Mouse (Mus musculus): Measurements from ENCODE around the gene Herc6.

Gene Herc6

DNA sequence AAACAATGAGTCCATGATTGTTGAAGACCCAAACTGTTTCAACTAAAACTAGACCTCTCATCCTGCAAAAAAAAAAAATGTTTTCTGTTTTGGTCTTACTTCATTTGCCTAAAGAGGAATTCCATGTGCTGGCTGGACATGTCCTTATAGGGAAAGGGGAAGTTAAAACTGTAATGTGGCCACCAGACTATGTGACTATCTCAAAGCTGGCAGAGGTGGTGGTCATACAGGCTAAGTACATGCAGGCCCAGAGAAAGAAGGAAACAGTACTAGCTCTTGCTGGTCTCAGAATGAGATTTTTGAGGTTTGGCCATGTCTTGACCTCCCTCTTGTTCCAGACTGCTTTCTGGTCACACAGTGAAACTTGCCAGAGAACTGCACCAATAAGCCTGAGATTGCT is 9.2 kb upstream of the Herc6 start:
- no peak for DNase-seq (ENCODE audit: low read depth, low spot score)

DNA sequence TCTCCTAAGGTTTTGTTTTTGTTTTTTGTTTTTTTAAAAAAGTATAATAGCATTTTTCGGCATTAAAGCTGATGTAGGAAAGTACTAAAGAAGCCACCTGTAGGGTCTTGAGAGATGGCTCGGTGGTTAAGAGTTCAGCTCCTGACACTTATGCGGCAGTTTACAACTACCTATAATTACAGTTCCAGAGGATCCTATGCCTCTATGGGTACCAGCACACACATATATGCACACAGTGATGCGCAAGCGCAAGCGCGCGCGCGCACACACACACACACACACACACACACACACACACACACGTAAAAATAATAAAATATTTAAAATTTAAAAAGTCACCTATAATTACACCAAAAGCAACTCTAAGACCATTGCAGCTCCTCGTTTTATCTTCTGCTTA is 795 bp downstream of the Herc6 start:
- peak; percentile 5 for DNase-seq (ENCODE audit: low read depth, low spot score)

- DNase-seq (ENCODE audit: low read depth, low spot score): peak; percentile 7
Observed at GRCm38 (mm10) chr6:57582356-57582755, 1.6 kb downstream of the Herc6 start.

DNA sequence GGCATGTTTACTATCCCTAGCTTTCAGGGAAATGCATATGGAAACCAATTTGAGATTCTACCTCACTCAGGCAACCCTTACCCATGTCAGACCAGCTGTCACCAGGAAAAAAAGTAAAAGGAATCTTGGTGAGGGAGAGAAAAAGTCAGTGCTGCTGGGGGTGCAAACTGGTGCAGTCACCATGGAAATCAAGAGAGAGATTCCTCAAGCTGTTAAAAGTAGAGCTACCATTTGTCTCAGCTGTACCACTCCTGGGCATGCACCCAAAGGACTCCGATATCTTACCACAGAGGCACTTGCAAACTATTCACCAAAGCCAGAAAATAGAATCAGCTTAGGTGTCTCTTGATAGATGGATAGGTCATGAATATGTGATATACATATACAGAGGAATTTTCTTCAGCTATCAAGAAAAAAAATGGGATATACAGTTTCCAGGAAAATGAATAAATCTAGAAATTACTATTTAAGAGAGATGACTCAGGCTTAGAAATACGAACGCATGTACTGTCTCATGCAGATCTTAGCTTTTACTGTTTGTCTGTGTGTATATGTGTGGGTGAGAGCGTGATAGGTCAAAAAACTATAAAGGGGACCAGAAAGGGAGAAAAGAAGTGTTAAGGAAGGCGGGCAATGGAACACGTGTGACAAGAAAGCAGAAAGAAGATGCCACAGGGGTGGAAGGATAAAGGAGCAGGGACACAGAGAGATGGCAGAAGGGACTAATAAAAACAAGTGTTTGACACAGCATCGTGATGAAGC is 24.9 kb downstream of the Herc6 start:
- DNase-seq (ENCODE audit: low read depth, low spot score): peak; percentile 87

DNA sequence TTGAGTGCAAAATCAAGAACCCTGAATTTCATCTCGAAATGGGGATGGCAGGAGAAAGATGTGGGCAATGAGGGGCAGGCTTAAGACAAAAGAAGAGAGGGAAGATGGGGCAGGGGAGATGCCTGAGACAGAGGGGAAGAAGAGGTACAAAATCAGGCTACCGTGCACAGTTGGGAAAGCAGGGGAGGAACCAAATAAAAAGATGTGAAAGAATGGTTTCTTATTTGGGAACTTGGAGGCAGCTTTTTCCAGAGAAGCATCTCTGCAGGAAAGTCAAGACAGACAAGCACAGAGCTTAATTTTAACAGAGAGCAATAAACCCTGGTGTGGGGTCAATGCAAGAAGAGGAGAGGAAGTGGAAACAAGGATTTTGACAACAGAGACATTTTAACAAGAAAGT is 27.2 kb downstream of the Herc6 start:
- DNase-seq (ENCODE audit: low read depth, low spot score): peak; percentile 54

DNA sequence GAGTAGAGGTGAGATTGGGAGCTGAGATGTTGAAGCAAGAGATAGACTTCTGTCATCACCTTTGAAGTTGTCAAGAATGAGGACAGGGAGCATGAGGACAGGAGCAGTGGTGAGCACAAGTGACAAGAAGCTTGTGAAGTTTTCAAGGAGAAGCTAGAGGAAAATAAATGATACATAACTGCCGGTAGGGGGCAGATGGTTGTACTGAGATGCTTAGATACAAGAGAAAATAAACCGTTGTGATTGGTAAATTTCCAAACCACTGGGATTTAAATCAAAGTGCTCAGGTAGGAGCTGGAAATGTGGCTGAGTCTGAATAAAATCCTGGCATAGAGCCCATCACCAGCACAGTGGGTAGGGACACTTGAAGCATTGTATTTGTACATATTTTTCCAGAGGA is 28.8 kb downstream of the Herc6 start:
- peak; percentile 48 for DNase-seq (ENCODE audit: low read depth, low spot score)

GRCm38 (mm10) chr6:57615788-57616187 is 35.0 kb downstream of the Herc6 start:
- DNase-seq (ENCODE audit: low read depth, low spot score): no peak

- DNase-seq (ENCODE audit: low read depth, low spot score): peak; percentile 5
Observed at GRCm38 (mm10) chr6:57639531-57639930, 58.7 kb downstream of the Herc6 start.

GRCm38 (mm10) chr6:57641789-57642188 is 61.0 kb downstream of the Herc6 start:
- DNase-seq (ENCODE audit: low read depth, low spot score): peak; percentile 79

DNA sequence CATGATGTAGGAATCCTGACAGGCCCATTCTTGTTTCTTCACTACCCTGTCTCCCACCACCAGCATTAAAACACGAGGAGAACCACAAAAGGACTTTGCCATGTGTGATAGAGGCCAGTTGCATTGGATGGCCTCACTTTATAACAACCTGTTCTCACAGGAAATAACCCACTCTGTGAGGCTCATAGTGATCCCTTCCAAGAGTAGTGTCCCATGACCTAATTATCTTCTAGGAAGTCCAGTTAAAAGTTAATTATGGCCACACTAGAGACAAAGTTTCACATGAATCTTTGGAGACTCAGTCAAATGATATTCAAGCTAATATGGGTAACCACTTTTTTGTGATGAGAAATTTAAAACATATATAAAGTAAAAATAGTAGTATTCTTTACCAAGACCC is 66.5 kb downstream of the Herc6 start:
- no peak for DNase-seq (ENCODE audit: low read depth, low spot score)

- DNase-seq (ENCODE audit: low read depth, low spot score): no peak
Observed at GRCm38 (mm10) chr6:57661295-57661694, 80.5 kb downstream of the Herc6 start.

DNA sequence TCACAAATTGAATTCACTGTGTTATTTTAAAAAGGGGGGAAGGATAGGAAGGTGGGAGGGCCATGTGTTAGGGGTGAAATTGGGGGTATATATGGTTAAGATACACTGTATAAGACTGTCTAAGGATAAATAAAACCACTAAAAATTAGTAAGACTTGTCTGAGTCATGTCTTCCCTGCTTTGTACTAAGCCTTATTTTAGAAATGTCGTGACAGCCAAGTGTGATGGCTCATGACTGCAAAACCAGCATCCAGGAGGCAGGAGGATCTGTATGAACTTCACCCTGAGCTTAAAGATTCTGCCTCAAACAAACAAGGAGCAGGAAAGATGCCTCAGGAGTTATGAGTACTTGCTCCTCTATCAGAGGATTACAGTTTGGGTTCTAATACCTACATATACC is 103.4 kb downstream of the Herc6 start:
- peak; percentile 77 for DNase-seq (ENCODE audit: low read depth, low spot score)

- peak; percentile 93 for DNase-seq (ENCODE audit: low read depth, low spot score)
Observed at GRCm38 (mm10) chr6:57691467-57692261, 110.9 kb downstream of the Herc6 start, which contains the start of gene Pyurf. TSS of gene Pyurf (minus strand) at chr6:57692078.

DNA sequence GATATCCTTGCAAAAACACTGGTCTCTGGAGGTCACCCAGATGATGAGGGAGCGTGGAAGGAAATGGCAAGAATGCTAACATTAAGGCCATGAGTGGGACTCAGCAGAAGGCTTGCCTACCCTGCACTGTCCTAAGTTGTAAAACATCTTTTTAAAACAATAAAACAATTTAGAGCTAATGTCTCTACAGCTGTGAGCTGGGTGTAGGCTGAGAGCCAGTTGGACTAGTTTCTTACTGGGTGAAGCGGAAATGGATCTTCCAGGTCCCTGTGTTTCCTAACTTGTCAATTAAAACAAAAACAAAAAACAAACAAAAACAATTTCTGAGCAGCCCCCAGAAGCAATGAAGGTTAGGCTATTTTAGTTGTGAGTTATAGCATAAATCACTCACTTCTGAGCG is 112.3 kb downstream of the Herc6 start:
- DNase-seq (ENCODE audit: low read depth, low spot score): no peak

GRCm38 (mm10) chr6:57701686-57702085 is 120.9 kb downstream of the Herc6 start:
- peak; percentile 15 for DNase-seq (ENCODE audit: low read depth, low spot score)

DNA sequence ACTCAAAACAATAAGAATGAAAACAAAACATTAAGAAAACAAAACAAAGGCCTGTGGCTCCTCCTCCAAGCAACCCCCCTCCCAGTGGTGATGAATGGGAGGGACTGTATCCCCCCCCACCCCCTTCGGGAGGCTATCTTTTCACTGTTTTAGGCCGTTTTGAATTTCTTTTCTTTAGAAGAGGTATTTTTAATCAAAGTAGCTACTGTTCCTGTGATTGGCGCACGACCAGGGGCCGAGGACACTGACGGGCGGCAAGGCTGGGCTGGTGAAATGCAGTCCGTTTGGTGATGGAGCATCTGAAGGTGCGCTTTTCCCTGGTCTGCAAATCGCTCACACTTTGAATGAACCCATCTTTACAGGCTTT is 121.6 kb downstream of the Herc6 start, which contains the start of gene Lancl2:
Gene Lancl2 (plus strand): TSS at position 165 of the 367 bp plus-strand sequence.
- DNase-seq (ENCODE audit: low read depth, low spot score): peak; percentile 64

GRCm38 (mm10) chr6:57702743-57703499 is 122.1 kb downstream of the Herc6 start:
- peak; percentile 99 for DNase-seq (ENCODE audit: low read depth, low spot score)

- DNase-seq (ENCODE audit: low read depth, low spot score): peak; percentile 69
Observed at GRCm38 (mm10) chr6:57703703-57704102, 122.9 kb downstream of the Herc6 start.

GRCm38 (mm10) chr6:57706721-57707120 is 125.9 kb downstream of the Herc6 start:
- no peak for DNase-seq (ENCODE audit: low read depth, low spot score)

- no peak for DNase-seq (ENCODE audit: low read depth, low spot score)
Observed at GRCm38 (mm10) chr6:57711726-57712125, 130.9 kb downstream of the Herc6 start.
